Mouse (Mus musculus) T-helper 1 cell (primary cell): Measurements from ENCODE around the gene Gstm6.
"Not testable (repeated sequence)": the region's sequence is repeated elsewhere in the genome, so short reads cannot be mapped to it uniquely, and the experiment has no call there.

Source experiments
- in situ Hi-C: fragments of 300-600 bp; cut with MboI, MseI; formaldehyde crosslinking; loops from one replicate; pipeline ENCODE4 v1.15.1; 2025; ENCODE audit warnings: high pct_unique_total_duplicates

Gene Gstm6

GRCm38 (mm10) chr3:107895194-107895719 lies 48.3 kb downstream of the Gstm6 start:
- in situ Hi-C loops: no loop called here

- in situ Hi-C loops: not testable (repeated sequence)
Measured at GRCm38 (mm10) chr3:107889236-107889635, 54.3 kb downstream of the Gstm6 start.
